Mouse (Mus musculus) midbrain, postnatal 0 days (tissue): Measurements from ENCODE around the gene Kmt5a. TPM values are rescaled to one million over a fixed set of nuclear protein-coding genes. Genes with fewer than 3 reads are reported as not detected.

ENCODE experiments used
- ATAC-seq: fragments of 200-750 bp; cut with Nextera tagmentation; 2 replicates; pipeline ENCODE4 v1.8.0; 2017; ENCODE audit warnings: moderate number of reproducible peaks, mild to moderate bottlenecking, moderate TSS enrichment, moderate library complexity; ENCODE audit not compliant: low FRiP score
- DNase-seq: peaks from one replicate; pipeline ENCODE4 v3.0.0-alpha.2; 2015; ENCODE audit warnings: low spot score
- H3K27ac ChIP-seq: fragments of 300-500 bp; sonication (generic); 2 replicates; pipeline ENCODE4 v1.5.1; 2014; ENCODE audit warnings: low read depth, mild to moderate bottlenecking, low read length, mixed read lengths
- H3K27me3 ChIP-seq: fragments of 300-500 bp; sonication (generic); 2 replicates; pipeline ENCODE4 v1.6.1; 2014; ENCODE audit warnings: low read length, control low read depth, mixed read lengths; ENCODE audit not compliant: insufficient read depth
- H3K36me3 ChIP-seq: fragments of 300-500 bp; sonication (generic); 2 replicates; pipeline ENCODE4 v1.6.1; 2014; ENCODE audit warnings: low read length, control low read depth, mixed read lengths; ENCODE audit not compliant: insufficient read depth
- H3K4me1 ChIP-seq: fragments of 300-500 bp; sonication (generic); 2 replicates; pipeline ENCODE4 v1.6.1; 2014; ENCODE audit warnings: mild to moderate bottlenecking, control low read depth, antibody characterized with exemption, low read length, mixed read lengths; ENCODE audit not compliant: insufficient read depth
- H3K4me2 ChIP-seq: fragments of 300-500 bp; sonication (generic); 2 replicates; pipeline ENCODE4 v1.6.1; 2014; ENCODE audit warnings: low read depth, mild to moderate bottlenecking, low read length, mixed read lengths; ENCODE audit not compliant: poor library complexity, severe bottlenecking
- H3K4me3 ChIP-seq: fragments of 300-500 bp; sonication (generic); 2 replicates; pipeline ENCODE4 v1.5.1; 2014; ENCODE audit warnings: low read depth, mild to moderate bottlenecking, low read length, moderate library complexity
- H3K9ac ChIP-seq: fragments of 300-500 bp; sonication (generic); replicated peaks from 2 replicates; pipeline ENCODE4 v1.6.1; 2014; ENCODE audit warnings: mild to moderate bottlenecking, low read length, moderate library complexity, mixed read lengths; ENCODE audit not compliant: poor library complexity, severe bottlenecking
- H3K9me3 ChIP-seq: fragments of 300-500 bp; sonication (generic); 2 replicates; pipeline ENCODE4 v1.6.1; 2016; ENCODE audit warnings: low read length, control low read depth
- CTCF ChIP-seq: IDR thresholded peaks from 2 replicates; pipeline ENCODE4 v1.5.1; 2016; ENCODE audit warnings: antibody characterized with exemption, mild to moderate bottlenecking
- WGBS: fragments of 180-500 bp; shearing (Covaris S2); extraction: QIAGEN DNeasy Blood & Tissue Kit; methylation state at CpG from one replicate; pipeline ENCODE4 v1.1.7; 2014; 5-methylcytosine and 5-hydroxymethylcytosine counted together
- polyA plus RNA-seq: library from polyadenylated mRNA; unstranded; fragments of >200 nt; fragmentation: Nextera tagmentation; extraction: Ambion mirVana; gene quantifications from 2 replicates; pipeline ENCODE4 v1.2.1, GENCODE M21; 2015
- total RNA-seq: library from RNA; depleted of rRNA; stranded (reverse); fragments of >200 nt; gene quantifications from 2 replicates; pipeline ENCODE4 v1.2.3, GENCODE M21; 2014

Kmt5a gene
- total and polyA plus RNA-seq, 2 experiments from 2014 or later, result 15.3 to 39.0 TPM

GRCm38 (mm10) chr5:124444208-124444607 lies 4.5 kb downstream of the Kmt5a start:
- H3K36me3 ChIP-seq, result peaks cover 17% of the 10 kb centered on the region; the same call in 1 of the 2 replicates
- ATAC-seq (no peak), DNase-seq (no peak)
- H3K4me1 ChIP-seq, result peaks cover 12% of the 10 kb centered on the region; the same call in 1 of the 2 replicates
- H3K9ac ChIP-seq, result no peak overlapping the region
- no peak for TF ChIP-seq CTCF
- H3K4me2 ChIP-seq, result no peak overlapping the region
- 67% methylated on average over 3 of the region's 3 CpGs for WGBS
- no peaks in the 10 kb centered on the region for H3K27me3 ChIP-seq
- no peak overlapping the region for H3K27ac ChIP-seq
- H3K4me3 ChIP-seq, result no peak overlapping the region
- H3K9me3 ChIP-seq, result no peaks in the 10 kb centered on the region

GRCm38 (mm10) chr5:124444661-124445561 lies 5.2 kb downstream of the Kmt5a start:
- H3K4me2 ChIP-seq, result peak overlapping the region; percentile 90
- no peaks in the 10 kb centered on the region for H3K9me3 ChIP-seq
- H3K9ac ChIP-seq, result peak overlapping the region; percentile 97
- H3K4me1 ChIP-seq, result peaks cover 12% of the 10 kb centered on the region; the same call in 1 of the 2 replicates
- DNase-seq, result peak; percentile 88
- peaks cover 20% of the 10 kb centered on the region; the same call in 1 of the 2 replicates for H3K36me3 ChIP-seq
- ATAC-seq, result peak; percentile 87
- peak overlapping the region; percentile 57 for H3K27ac ChIP-seq
- 5% methylated on average over 61 of the region's 66 CpGs for WGBS
- no peak for TF ChIP-seq CTCF
- H3K27me3 ChIP-seq, result no peaks in the 10 kb centered on the region
- peak overlapping the region; percentile 90 for H3K4me3 ChIP-seq

- Histone ChIP-seq H3K27me3 (no peaks in the 10 kb centered on the region), H3K36me3 (peaks cover 28% of the 10 kb centered on the region), H3K9ac (peak overlapping the region; percentile 97), H3K27ac (peak overlapping the region; percentile 57), H3K9me3 (no peaks in the 10 kb centered on the region), H3K4me2 (peak overlapping the region; percentile 90), H3K4me3 (peak overlapping the region; percentile 90), H3K4me1 (peaks cover 7% of the 10 kb centered on the region; the same call in 1 of the 2 replicates)
- TF ChIP-seq CTCF, result no peak
- 1% methylated on average over 31 of the region's 77 CpGs for WGBS
- DNase-seq, result no peak
- ATAC-seq, result peak; percentile 56
These were observed 6.0 kb downstream of the Kmt5a start for GRCm38 (mm10) chr5:124445621-124446293.

GRCm38 (mm10) chr5:124446301-124446881 lies 6.7 kb downstream of the Kmt5a start:
- Histone ChIP-seq H3K36me3 (peaks cover 35% of the 10 kb centered on the region), H3K4me2 (peak overlapping the region; percentile 90), H3K4me1 (peaks cover 7% of the 10 kb centered on the region; the same call in 1 of the 2 replicates), H3K9ac (peak overlapping the region; percentile 97), H3K27me3 (no peaks in the 10 kb centered on the region), H3K9me3 (no peaks in the 10 kb centered on the region), H3K27ac (no peak overlapping the region), H3K4me3 (peak overlapping the region; percentile 90)
- no peak for TF ChIP-seq CTCF
- ATAC-seq (no peak), DNase-seq (no peak)
- WGBS, result 3% methylated on average over 15 of the region's 15 CpGs

GRCm38 (mm10) chr5:124449494-124449893 lies 9.8 kb downstream of the Kmt5a start:
- Histone ChIP-seq H3K9me3 (no peaks in the 10 kb centered on the region), H3K4me3 (no peak overlapping the region), H3K4me1 (peaks cover 7% of the 10 kb centered on the region; the same call in 1 of the 2 replicates), H3K36me3 (peaks cover 59% of the 10 kb centered on the region), H3K4me2 (no peak overlapping the region), H3K27ac (no peak overlapping the region), H3K27me3 (no peaks in the 10 kb centered on the region), H3K9ac (no peak overlapping the region)
- TF ChIP-seq CTCF, result no peak
- WGBS, result 76% methylated on average over 6 of the region's 6 CpGs
- no peak for DNase-seq
- ATAC-seq, result no peak
